Mouse (Mus musculus) heart, postnatal 0 days (tissue): ENCODE results near the gene Ccdc150.

ENCODE experiments used
- CTCF ChIP-seq: IDR thresholded peaks from 2 replicates; pipeline ENCODE4 v1.5.1; 2016; ENCODE audit warnings: antibody characterized with exemption, control low read depth, low read depth
- EP300 ChIP-seq: IDR thresholded peaks from 2 replicates; pipeline ENCODE4 v1.6.1; 2016; ENCODE audit warnings: antibody characterized with exemption, low read depth

DNA sequence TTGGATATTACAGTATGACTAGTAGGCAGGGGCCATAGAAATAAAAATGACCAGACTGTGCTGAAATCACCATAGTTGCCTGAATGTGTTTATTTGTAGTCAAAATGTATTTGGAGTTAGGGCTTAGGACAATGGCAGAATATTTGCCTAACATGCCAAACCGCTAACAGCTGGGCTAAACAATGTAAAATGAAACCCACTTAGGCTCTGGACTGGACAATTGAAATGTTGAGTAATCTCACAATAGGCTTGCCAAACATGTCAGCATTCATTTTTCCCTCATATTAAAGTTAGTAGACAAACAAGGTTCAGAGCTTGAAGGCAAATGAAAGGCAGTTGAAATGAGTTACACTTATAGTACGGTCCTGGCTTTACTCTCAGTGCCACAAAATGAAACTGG is 76.2 kb downstream of the Ccdc150 start:
- TF ChIP-seq CTCF (no peak), EP300 (no peak)
